Mouse (Mus musculus) kidney, embryonic 15.5 days (tissue): ENCODE measurements around the gene Klhl6. TPM values are rescaled to one million over a fixed set of nuclear protein-coding genes. Genes with fewer than 3 reads are reported as not detected.

Experiments used
- ATAC-seq: fragments of 200-750 bp; cut with Nextera tagmentation; replicated peaks from 2 replicates; pipeline ENCODE4 v1.8.0; 2017; ENCODE audit warnings: moderate TSS enrichment; ENCODE audit not compliant: low FRiP score
- H3K27ac ChIP-seq: fragments of 300-500 bp; sonication (generic); 2 replicates; pipeline ENCODE4 v1.5.1; 2015; ENCODE audit warnings: mild to moderate bottlenecking, inconsistent platforms
- H3K27me3 ChIP-seq: fragments of 300-500 bp; sonication (generic); 2 replicates; pipeline ENCODE4 v1.6.1; 2015; ENCODE audit warnings: inconsistent platforms
- H3K36me3 ChIP-seq: fragments of 300-500 bp; sonication (generic); 2 replicates; pipeline ENCODE4 v1.6.1; 2015; ENCODE audit warnings: inconsistent platforms
- H3K4me1 ChIP-seq: fragments of 300-500 bp; sonication (generic); 2 replicates; pipeline ENCODE4 v1.6.1; 2015; ENCODE audit warnings: inconsistent platforms
- H3K4me2 ChIP-seq: fragments of 300-500 bp; sonication (generic); 2 replicates; pipeline ENCODE4 v1.6.1; 2015; ENCODE audit warnings: moderate library complexity, mild to moderate bottlenecking, inconsistent platforms
- H3K4me3 ChIP-seq: fragments of 300-500 bp; sonication (generic); replicated peaks from 2 replicates; pipeline ENCODE4 v1.5.1; 2015; ENCODE audit warnings: mild to moderate bottlenecking, inconsistent platforms
- H3K9ac ChIP-seq: fragments of 300-500 bp; sonication (generic); 2 replicates; pipeline ENCODE4 v1.6.1; 2015; ENCODE audit warnings: mild to moderate bottlenecking, inconsistent platforms
- H3K9me3 ChIP-seq: fragments of 300-500 bp; sonication (generic); replicated peaks from 2 replicates; pipeline ENCODE4 v1.6.1; 2016; ENCODE audit warnings: inconsistent platforms
- WGBS: fragments of 180-500 bp; shearing (Covaris S2); methylation state at CpG from one replicate; pipeline ENCODE4 v1.1.7; 2015; ENCODE audit warnings: mixed read lengths; 5-methylcytosine and 5-hydroxymethylcytosine counted together
- polyA plus RNA-seq: library from polyadenylated mRNA; unstranded; fragments of >200 nt; fragmentation: Nextera tagmentation; extraction: Ambion mirVana; gene quantifications from 2 replicates; pipeline ENCODE4 v1.2.1, GENCODE M21; 2015

Gene Klhl6
- polyA plus RNA-seq, 1 experiment from 2014 or later, result 17.2 TPM

DNA sequence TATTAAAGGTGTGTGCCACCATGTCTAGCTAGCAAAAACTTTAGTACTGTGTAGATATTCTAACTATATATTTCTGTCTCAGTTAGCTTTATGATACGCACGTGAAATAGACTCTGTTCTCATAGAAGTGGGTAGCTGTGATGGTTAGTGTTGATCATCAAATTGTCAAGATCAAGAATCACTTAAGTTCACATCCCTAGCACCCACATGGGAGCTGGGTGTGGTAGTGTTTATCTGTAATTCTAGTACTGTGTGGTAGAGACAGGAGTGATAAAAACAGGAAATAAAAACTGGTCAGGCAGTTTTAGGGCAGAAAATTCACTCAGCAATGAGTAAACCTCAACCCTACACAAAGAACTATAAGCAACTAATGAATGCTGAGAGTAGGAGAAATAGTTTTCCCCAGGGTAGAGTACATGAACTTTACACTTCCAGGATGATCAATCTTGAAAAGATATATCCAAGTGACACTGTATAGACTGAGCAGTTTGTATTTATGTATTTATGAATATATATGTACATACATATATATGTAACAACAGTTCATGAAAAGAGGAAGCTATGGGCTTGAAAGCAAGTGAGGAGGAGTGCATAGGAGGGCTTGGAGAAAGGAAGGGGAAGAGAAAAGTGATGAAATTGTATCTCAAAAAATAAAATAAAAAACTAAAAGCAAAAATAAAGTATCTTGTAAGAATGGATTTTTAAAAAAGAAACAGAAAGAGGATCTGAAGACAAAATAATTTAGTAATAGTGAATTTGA, 2.2 kb upstream of the Klhl6 start:
- Histone ChIP-seq H3K4me3 (no peak overlapping the region), H3K27me3 (no peaks in the 10 kb centered on the region), H3K9ac (no peak overlapping the region), H3K4me2 (no peak overlapping the region), H3K27ac (no peak overlapping the region), H3K4me1 (no peaks in the 10 kb centered on the region), H3K36me3 (no peaks in the 10 kb centered on the region), H3K9me3 (no peaks in the 10 kb centered on the region)
- WGBS, result 82% methylated on average over 2 of the region's 2 CpGs
- ATAC-seq, result no peak

DNA sequence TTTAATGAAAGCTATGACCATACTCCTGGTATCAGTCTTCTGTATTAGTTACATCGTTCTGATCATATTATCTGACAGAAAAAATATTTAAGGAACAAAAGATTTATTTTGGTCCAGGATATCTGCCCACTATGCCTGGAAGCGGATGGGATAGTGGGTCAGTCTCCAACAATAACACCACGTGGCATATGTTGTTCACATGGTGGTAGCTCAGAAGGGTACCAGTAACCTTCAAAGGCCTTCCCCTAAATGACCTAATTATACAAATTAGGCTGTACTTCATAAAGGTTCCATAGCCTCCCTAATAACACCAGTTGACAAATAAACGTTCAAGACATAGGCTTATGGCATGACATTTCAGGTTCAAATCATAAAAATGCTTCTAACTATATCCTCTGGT, 722 bp upstream of the Klhl6 start:
- Histone ChIP-seq H3K27ac (no peak overlapping the region), H3K9ac (no peak overlapping the region), H3K4me2 (no peak overlapping the region), H3K4me3 (no peak overlapping the region), H3K27me3 (no peaks in the 10 kb centered on the region), H3K9me3 (no peaks in the 10 kb centered on the region), H3K36me3 (no peaks in the 10 kb centered on the region), H3K4me1 (peaks cover 5% of the 10 kb centered on the region)
- ATAC-seq, result no peak
- 73% methylated on average over 4 of the region's 4 CpGs for WGBS

DNA sequence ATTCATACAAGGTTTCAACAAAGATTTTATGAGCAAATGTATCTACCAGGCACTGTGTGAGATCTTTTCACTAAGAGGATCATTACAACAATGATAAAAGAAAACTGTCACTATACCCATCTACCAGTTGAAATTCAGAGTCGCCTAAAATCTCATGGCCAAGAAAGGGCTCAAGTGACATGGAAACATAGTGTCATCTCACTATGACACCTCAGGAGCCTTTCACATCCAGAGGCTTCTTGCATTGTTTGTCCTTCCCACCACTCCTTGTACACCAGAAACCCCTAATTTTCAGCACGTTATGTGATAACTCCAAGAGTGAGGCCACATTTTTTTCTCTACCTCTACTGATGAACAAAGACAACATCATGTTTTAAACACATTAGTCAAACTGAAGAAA, 1.2 kb downstream of the Klhl6 start:
- WGBS, result 79% methylated on average over 2 of the region's 2 CpGs
- peaks cover 5% of the 10 kb centered on the region for H3K4me1 ChIP-seq
- H3K9ac ChIP-seq, result no peak overlapping the region
- no peaks in the 10 kb centered on the region for H3K9me3 ChIP-seq
- ATAC-seq, result no peak
- peak overlapping the region; percentile 14 for H3K4me2 ChIP-seq
- H3K27me3 ChIP-seq, result no peaks in the 10 kb centered on the region
- H3K27ac ChIP-seq, result no peak overlapping the region
- H3K36me3 ChIP-seq, result no peaks in the 10 kb centered on the region
- H3K4me3 ChIP-seq, result peak overlapping the region; percentile 13

DNA sequence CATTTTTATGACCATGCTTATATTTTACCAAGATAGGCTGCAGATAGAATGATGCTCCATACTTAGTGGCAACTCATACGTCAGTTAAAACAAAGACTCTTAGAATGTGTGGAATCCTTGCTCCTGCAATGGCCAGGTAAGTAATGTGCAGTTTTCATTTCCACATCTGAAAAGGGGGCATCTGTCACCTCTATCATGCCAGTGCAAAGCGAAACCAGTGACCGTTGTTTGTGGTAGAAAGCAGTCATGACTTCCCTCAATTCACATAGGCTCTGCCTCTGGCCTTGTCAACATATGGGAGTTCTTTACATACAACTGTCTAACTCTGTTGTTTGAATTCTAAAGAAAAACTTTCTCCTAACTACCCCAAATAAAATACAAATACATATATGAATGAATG, 1.8 kb downstream of the Klhl6 start:
- H3K4me3 ChIP-seq, result peak overlapping the region; percentile 11; the same call in 1 of the 2 replicates
- H3K36me3 ChIP-seq, result no peaks in the 10 kb centered on the region
- H3K4me2 ChIP-seq, result peak overlapping the region; percentile 35; the same call in 1 of the 2 replicates
- peaks cover 5% of the 10 kb centered on the region for H3K4me1 ChIP-seq
- ATAC-seq, result no peak
- H3K9ac ChIP-seq, result no peak overlapping the region
- H3K27me3 ChIP-seq, result no peaks in the 10 kb centered on the region
- H3K27ac ChIP-seq, result no peak overlapping the region
- H3K9me3 ChIP-seq, result no peaks in the 10 kb centered on the region
- 82% methylated on average over 3 of the region's 3 CpGs for WGBS

DNA sequence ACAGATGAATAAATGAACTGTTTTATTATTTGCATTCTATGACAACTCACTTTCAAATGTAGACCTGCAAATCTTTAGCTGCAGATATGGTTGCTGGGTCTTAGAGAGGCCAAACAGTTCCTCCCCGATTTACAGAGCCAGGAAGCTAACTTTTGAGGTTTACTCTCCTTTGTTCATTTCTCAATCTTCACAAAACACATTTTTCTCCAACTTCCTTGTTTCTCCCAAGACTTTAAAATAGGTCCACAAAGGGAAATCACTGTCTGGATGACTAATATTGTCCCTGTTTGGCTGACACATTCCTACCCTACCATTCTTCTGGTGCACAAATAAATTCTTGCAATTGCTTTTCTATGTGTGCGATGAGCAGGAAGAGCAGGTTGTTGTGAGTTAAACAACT, 3.1 kb downstream of the Klhl6 start:
- Histone ChIP-seq H3K27ac (peak overlapping the region; percentile 49), H3K4me1 (peaks cover 5% of the 10 kb centered on the region), H3K36me3 (no peaks in the 10 kb centered on the region), H3K9ac (no peak overlapping the region), H3K9me3 (no peaks in the 10 kb centered on the region), H3K27me3 (no peaks in the 10 kb centered on the region), H3K4me2 (no peak overlapping the region), H3K4me3 (no peak overlapping the region)
- no peak for ATAC-seq
- 75% methylated on average over 2 of the region's 2 CpGs for WGBS

DNA sequence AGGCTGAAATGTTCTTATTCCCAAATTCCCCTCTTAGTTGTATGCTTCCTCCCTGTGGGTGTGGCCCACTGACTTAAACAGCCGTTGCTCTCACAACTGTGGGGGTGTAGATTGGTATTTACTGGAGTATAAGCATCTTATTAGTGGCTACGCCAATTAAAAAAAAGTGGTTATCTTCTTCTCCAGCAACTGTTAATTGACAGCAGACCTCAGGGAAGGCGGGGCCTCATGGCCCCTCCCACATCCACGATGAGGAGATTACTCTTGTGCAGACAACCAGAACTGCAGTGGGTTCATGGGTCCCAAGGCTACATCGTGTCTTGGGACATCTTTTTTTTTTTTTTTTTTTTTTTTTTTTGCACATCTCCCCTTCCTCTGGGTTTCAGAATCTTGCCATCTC, 5.6 kb downstream of the Klhl6 start:
- Histone ChIP-seq H3K4me2 (no peak overlapping the region), H3K4me3 (no peak overlapping the region), H3K27me3 (no peaks in the 10 kb centered on the region), H3K9me3 (no peaks in the 10 kb centered on the region), H3K9ac (no peak overlapping the region), H3K27ac (no peak overlapping the region), H3K36me3 (no peaks in the 10 kb centered on the region), H3K4me1 (peaks cover 5% of the 10 kb centered on the region)
- ATAC-seq, result no peak
- WGBS, result 63% methylated on average over 5 of the region's 5 CpGs

DNA sequence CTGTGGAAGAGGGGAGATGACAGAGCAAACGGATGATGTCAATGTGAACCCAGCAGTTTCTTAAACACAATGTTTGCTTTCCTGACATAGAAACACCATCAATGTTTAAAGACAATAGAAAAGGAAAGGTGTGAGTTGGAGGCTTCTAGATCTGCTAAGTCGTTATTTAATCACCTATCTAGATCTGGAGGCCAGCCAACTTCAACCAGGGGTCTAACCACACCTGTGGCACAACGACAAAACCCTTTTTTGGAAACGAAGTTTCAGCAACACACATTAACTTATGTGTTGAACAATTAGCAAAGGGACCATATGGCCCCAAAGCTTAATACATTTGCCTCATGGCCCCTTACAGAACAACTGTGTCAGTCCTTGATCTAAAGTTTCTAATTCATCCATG, 6.0 kb downstream of the Klhl6 start:
- no peak for ATAC-seq
- H3K4me3 ChIP-seq, result no peak overlapping the region
- H3K9me3 ChIP-seq, result no peaks in the 10 kb centered on the region
- H3K4me2 ChIP-seq, result no peak overlapping the region
- no peak overlapping the region for H3K9ac ChIP-seq
- H3K36me3 ChIP-seq, result no peaks in the 10 kb centered on the region
- no peaks in the 10 kb centered on the region for H3K27me3 ChIP-seq
- H3K27ac ChIP-seq, result no peak overlapping the region
- 65% methylated on average over 4 of the region's 4 CpGs for WGBS
- H3K4me1 ChIP-seq, result peaks cover 5% of the 10 kb centered on the region

DNA sequence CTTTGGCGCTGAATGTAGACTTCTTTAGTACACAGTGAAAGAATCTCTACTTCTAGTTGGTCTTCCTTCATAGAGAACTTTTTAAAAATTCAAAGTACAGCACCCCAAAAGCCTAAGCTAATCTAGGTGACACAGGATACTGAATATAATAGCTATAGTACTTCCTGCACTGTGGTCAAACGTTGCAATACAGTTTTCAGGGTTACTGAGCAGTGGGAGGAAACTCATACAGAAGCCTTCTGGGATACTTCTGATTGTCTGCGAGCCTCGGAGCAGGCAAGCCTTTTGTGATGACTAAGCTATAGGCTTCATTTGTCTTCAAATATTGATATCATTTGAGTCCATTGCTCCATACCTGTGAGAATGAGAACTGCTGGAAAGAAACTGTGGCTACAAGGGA, 7.4 kb downstream of the Klhl6 start:
- H3K36me3 ChIP-seq, result no peaks in the 10 kb centered on the region

DNA sequence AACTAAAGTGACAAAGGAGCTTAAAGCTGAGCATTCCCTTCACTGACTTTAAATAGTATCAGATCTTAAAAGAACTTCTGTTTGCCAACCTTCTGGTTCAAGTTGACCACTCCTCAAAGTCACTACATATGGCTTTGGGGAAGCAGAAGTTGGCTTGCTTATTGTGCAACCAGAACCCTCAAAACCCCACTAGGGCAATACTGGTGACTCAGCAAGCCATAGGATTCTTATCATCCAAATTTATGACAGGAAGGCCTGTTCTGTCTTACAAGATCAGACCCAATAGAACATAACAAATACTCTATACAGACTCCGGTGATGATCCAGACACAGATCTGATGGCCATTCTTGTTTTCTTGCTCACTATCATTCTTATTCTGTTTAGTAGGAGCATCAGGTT, 9.4 kb downstream of the Klhl6 start:
- Histone ChIP-seq H3K27ac (no peak overlapping the region), H3K4me3 (no peak overlapping the region), H3K4me2 (no peak overlapping the region), H3K9ac (no peak overlapping the region), H3K4me1 (no peaks in the 10 kb centered on the region), H3K27me3 (no peaks in the 10 kb centered on the region), H3K9me3 (no peaks in the 10 kb centered on the region), H3K36me3 (no peaks in the 10 kb centered on the region)
- ATAC-seq, result no peak
- 78% methylated on average over 1 of the region's 1 CpGs for WGBS

More for the DNA sequence above, 7.4 kb downstream of the Klhl6 start:
- no peaks in the 10 kb centered on the region for H3K27me3 ChIP-seq
- WGBS, result 74% methylated on average over 4 of the region's 4 CpGs
- no peaks in the 10 kb centered on the region for H3K9me3 ChIP-seq
- H3K4me2 ChIP-seq, result no peak overlapping the region
- no peak overlapping the region for H3K4me3 ChIP-seq
- H3K4me1 ChIP-seq, result peaks cover 5% of the 10 kb centered on the region
- no peak for ATAC-seq
- H3K27ac ChIP-seq, result no peak overlapping the region
- H3K9ac ChIP-seq, result no peak overlapping the region

DNA sequence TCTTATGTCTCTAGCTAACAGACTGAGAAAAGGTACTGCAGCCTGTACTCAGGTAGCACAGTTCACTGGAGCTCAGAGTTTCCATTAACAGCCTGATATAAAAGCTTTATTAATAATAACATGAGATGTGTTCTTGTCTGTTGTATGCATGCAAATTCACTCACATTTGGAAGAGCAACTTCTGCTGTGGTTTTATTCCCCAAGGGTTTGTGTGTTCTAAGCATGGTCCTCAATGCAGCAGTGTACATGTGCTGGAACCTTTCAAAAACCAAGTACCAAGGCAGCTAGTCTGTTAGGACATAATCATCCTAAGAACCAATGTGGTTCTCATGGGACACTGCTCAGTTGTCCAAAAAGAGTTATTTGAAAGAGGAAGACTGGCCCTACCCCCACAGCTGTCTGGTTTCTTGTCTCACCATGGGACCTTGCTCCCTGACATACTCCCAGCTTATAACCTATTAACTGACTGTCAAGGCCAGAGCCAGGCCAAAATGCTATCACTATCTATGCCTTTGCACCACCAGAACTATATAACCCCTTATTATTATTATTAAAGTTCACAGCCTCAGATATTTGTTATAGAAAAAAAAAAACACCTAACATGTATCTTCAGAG, 10.0 kb downstream of the Klhl6 start:
- Histone ChIP-seq H3K36me3 (no peaks in the 10 kb centered on the region), H3K27me3 (no peaks in the 10 kb centered on the region), H3K4me1 (no peaks in the 10 kb centered on the region), H3K9ac (no peak overlapping the region), H3K27ac (no peak overlapping the region), H3K4me3 (no peak overlapping the region), H3K9me3 (no peaks in the 10 kb centered on the region), H3K4me2 (no peak overlapping the region)
- no peak for ATAC-seq

DNA sequence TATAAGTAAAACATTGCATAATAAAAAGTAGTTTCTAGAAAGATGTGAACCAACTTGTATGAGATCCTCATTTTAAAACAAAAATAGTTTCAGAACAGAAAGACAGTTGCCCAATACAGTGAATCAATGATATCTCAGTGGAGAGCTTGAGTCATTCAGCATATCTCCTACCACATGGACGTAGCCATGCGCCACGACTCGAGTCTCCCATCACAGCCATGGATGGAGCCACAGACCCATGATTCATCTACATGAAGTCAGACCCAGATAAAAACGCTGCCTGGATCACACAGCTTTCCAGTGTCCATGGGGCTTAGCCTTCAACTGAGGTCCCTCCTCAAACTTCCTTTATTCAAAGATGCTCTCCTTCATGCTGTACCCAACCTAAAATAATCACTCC, 13.3 kb downstream of the Klhl6 start:
- no peaks in the 10 kb centered on the region for H3K9me3 ChIP-seq
- WGBS, result 87% methylated on average over 5 of the region's 5 CpGs
- H3K27ac ChIP-seq, result no peak overlapping the region
- H3K9ac ChIP-seq, result no peak overlapping the region
- H3K4me2 ChIP-seq, result no peak overlapping the region
- no peak for ATAC-seq
- H3K27me3 ChIP-seq, result no peaks in the 10 kb centered on the region
- H3K36me3 ChIP-seq, result no peaks in the 10 kb centered on the region
- H3K4me3 ChIP-seq, result no peak overlapping the region
- H3K4me1 ChIP-seq, result no peaks in the 10 kb centered on the region

DNA sequence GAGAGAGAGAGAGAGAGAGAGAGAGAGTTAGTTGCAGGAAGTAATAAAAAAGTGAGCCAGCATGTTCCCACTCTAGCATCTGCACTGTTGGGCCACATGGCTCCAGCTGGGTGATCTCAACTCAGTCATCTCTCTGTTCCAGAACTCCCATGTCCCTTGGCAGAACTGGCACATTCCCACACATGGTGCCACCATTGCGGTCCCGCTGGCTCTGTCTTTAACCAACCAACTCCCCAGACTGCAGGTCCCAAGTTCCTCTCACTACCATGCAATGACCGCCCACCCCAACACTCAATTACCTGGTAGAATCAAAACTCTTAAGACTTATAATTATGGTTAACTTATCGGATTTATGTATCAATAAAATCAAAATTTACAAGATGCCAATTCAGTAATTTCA, 14.2 kb downstream of the Klhl6 start:
- no peak for ATAC-seq
- no peaks in the 10 kb centered on the region for H3K36me3 ChIP-seq
- no peak overlapping the region for H3K27ac ChIP-seq
- H3K4me1 ChIP-seq, result no peaks in the 10 kb centered on the region
- no peak overlapping the region for H3K9ac ChIP-seq
- H3K9me3 ChIP-seq, result no peaks in the 10 kb centered on the region
- no peak overlapping the region for H3K4me3 ChIP-seq
- 89% methylated on average over 4 of the region's 4 CpGs for WGBS
- no peak overlapping the region for H3K4me2 ChIP-seq
- H3K27me3 ChIP-seq, result no peaks in the 10 kb centered on the region
